Comparison of ENCODE assay signal across 8 mouse cellular contexts in genomic region chr9:107872350-107873098, GRCm38 (mm10). TPM values are rescaled to one million over a fixed set of nuclear protein-coding genes. Genes with fewer than 3 reads are reported as not detected.
A peak's percentile ranks its signal among the peaks of the same experiment; 100 is the strongest.
DNase-seq lines count a peak whose midpoint lies in the region; ATAC-seq and TF ChIP-seq lines count a peak whose summit lies in the region.

No protein-coding gene starts in this region.

- peaks cover 15% of the 10 kb centered on the region; the same call in 1 of the 2 replicates for H3K36me3 ChIP-seq in E14TG2a.4 (ENCODE audit: insufficient read depth, low read length)
- peaks cover 6% of the 10 kb centered on the region; the same call in 1 of the 2 replicates for H3K36me3 ChIP-seq in forebrain, embryonic 12.5 days (replicated peaks)
- H3K36me3 ChIP-seq in heart, postnatal 0 days (replicated peaks; ENCODE audit: control insufficient read depth, insufficient read depth, low read length) = no peaks in the 10 kb centered on the region
- H3K36me3 ChIP-seq in liver, embryonic 16.5 days (ENCODE audit: control insufficient read depth, insufficient read depth) = no peaks in the 10 kb centered on the region; the same call in 1 of the 2 replicates
- H3K36me3 ChIP-seq in neural tube, embryonic 13.5 days = 0 out of 2 replicates have a peak, but pooled peaks cover 8% of the 10 kb centered on the region
- H3K36me3 ChIP-seq in testis, adult 2 months (ENCODE audit: control insufficient read depth, insufficient read depth, low read length) = no peaks in the 10 kb centered on the region

- WGBS in forebrain, embryonic 12.5 days = under 1% methylated on average over 80 of the region's 80 CpGs
- under 1% methylated on average over 72 of the region's 80 CpGs for WGBS in heart, postnatal 0 days
- WGBS in liver, embryonic 16.5 days (ENCODE audit: insufficient replicate concordance) = under 1% methylated on average over 80 of the region's 80 CpGs
- WGBS in neural tube, embryonic 13.5 days = under 1% methylated on average over 79 of the region's 80 CpGs

- no peaks in the 10 kb centered on the region for H3K9me3 ChIP-seq in E14TG2a.4 (ENCODE audit: low read length)
- H3K9me3 ChIP-seq in forebrain, embryonic 12.5 days = no peaks in the 10 kb centered on the region
- no peaks in the 10 kb centered on the region for H3K9me3 ChIP-seq in heart, postnatal 0 days (replicated peaks; ENCODE audit: control insufficient read depth, low read length)
- H3K9me3 ChIP-seq in liver, embryonic 16.5 days (replicated peaks; ENCODE audit: control insufficient read depth, low read length) = no peaks in the 10 kb centered on the region
- H3K9me3 ChIP-seq in neural tube, embryonic 13.5 days = no peaks in the 10 kb centered on the region

- peak; percentile 100 for ATAC-seq in forebrain, embryonic 12.5 days (ENCODE audit: low FRiP score)
- ATAC-seq in heart, postnatal 0 days (ENCODE audit: insufficient read depth, low read depth) = peak; percentile 99
- ATAC-seq in liver, embryonic 16.5 days (ENCODE audit: low read depth) = peak; percentile 99
- ATAC-seq in neural tube, embryonic 13.5 days (ENCODE audit: low read depth) = peak; percentile 99

- peak; percentile 66; the same call in 1 of the 2 replicates for TF ChIP-seq EP300 in heart, postnatal 0 days (IDR thresholded peaks at IDR 0.05; ENCODE audit: low read depth)

- peak overlapping the region; percentile 97 for H3K4me3 ChIP-seq in E14TG2a.4 (replicated peaks; ENCODE audit: low read length)
- peak overlapping the region; percentile 98 for H3K4me3 ChIP-seq in forebrain, embryonic 12.5 days (replicated peaks)
- peak overlapping the region; percentile 95 for H3K4me3 ChIP-seq in heart, postnatal 0 days (ENCODE audit: low read depth, low read length)
- peak overlapping the region; percentile 96 for H3K4me3 ChIP-seq in liver, embryonic 16.5 days (ENCODE audit: low read depth, low read length)
- H3K4me3 ChIP-seq in neural tube, embryonic 13.5 days = peak overlapping the region; percentile 80
- peak overlapping the region; percentile 95 for H3K4me3 ChIP-seq in testis, adult 2 months (ENCODE audit: control insufficient read depth, low read depth, low read length)

- no peak for TF ChIP-seq CTCF in E14TG2a.4 (conservative IDR thresholded peaks at IDR 0.05; ENCODE audit: low read length)
- no peak; the same call in 1 of the 2 replicates for TF ChIP-seq CTCF in heart, postnatal 0 days (IDR thresholded peaks at IDR 0.05; ENCODE audit: low read depth)
- TF ChIP-seq CTCF in testis, adult 2 months (IDR thresholded peaks at IDR 0.05; ENCODE audit: control insufficient read depth, insufficient read depth, insufficient replicate concordance, low read depth, low read length) = no peak; the same call in 1 of the 2 replicates

- peaks cover 6% of the 10 kb centered on the region; the same call in 1 of the 2 replicates for H3K27me3 ChIP-seq in E14TG2a.4 (ENCODE audit: insufficient read depth, low read length)
- H3K27me3 ChIP-seq in forebrain, embryonic 12.5 days = no peaks in the 10 kb centered on the region
- H3K27me3 ChIP-seq in heart, postnatal 0 days (ENCODE audit: control insufficient read depth, insufficient read depth, low read length) = no peaks in the 10 kb centered on the region
- no peaks in the 10 kb centered on the region for H3K27me3 ChIP-seq in liver, embryonic 16.5 days (ENCODE audit: control insufficient read depth, insufficient read depth, low read depth, low read length)
- no peaks in the 10 kb centered on the region for H3K27me3 ChIP-seq in neural tube, embryonic 13.5 days
- no peaks in the 10 kb centered on the region for H3K27me3 ChIP-seq in testis, adult 2 months (ENCODE audit: control insufficient read depth, insufficient read depth, low read length)

- peak; percentile 93 for DNase-seq in c-Kit-positive CD71-positive TER-119-positive erythroid progenitor cells, embryonic 14.5 days (ENCODE audit: low spot score)
- DNase-seq in heart, postnatal 0 days (ENCODE audit: low spot score) = peak; percentile 96
- DNase-seq in kidney, postnatal 4 days = peak; percentile 93 to 97

- H3K9ac ChIP-seq in forebrain, embryonic 12.5 days = peak overlapping the region; percentile 98
- peak overlapping the region; percentile 98 for H3K9ac ChIP-seq in heart, postnatal 0 days (replicated peaks; ENCODE audit: low read depth, low read length)
- H3K9ac ChIP-seq in liver, embryonic 16.5 days (ENCODE audit: low read depth, low read length) = peak overlapping the region; percentile 98
- H3K9ac ChIP-seq in neural tube, embryonic 13.5 days = peak overlapping the region; percentile 97

- H3K27ac ChIP-seq in forebrain, embryonic 12.5 days = peak overlapping the region; percentile 97
- H3K27ac ChIP-seq in heart, postnatal 0 days (ENCODE audit: low read depth) = peak overlapping the region; percentile 99
- peak overlapping the region; percentile 100 for H3K27ac ChIP-seq in liver, embryonic 16.5 days (ENCODE audit: low read length)
- H3K27ac ChIP-seq in neural tube, embryonic 13.5 days (replicated peaks) = peak overlapping the region; percentile 96
- peak overlapping the region; percentile 99 for H3K27ac ChIP-seq in testis, adult 2 months (ENCODE audit: control insufficient read depth, insufficient read depth, low read depth, low read length)

- H3K4me1 ChIP-seq in E14TG2a.4 (replicated peaks; ENCODE audit: low read depth, low read length) = peaks cover 23% of the 10 kb centered on the region
- peaks cover 20% of the 10 kb centered on the region for H3K4me1 ChIP-seq in forebrain, embryonic 12.5 days
- peaks cover 17% of the 10 kb centered on the region; the same call in 1 of the 2 replicates for H3K4me1 ChIP-seq in heart, postnatal 0 days (ENCODE audit: control insufficient read depth, insufficient read depth)
- peaks cover 19% of the 10 kb centered on the region for H3K4me1 ChIP-seq in liver, embryonic 16.5 days (ENCODE audit: control insufficient read depth, low read depth, low read length)
- H3K4me1 ChIP-seq in neural tube, embryonic 13.5 days (replicated peaks) = peaks cover 23% of the 10 kb centered on the region
- H3K4me1 ChIP-seq in testis, adult 2 months (ENCODE audit: control insufficient read depth, insufficient read depth, low read length) = no peaks in the 10 kb centered on the region; the same call in 1 of the 2 replicates

- peak; percentile 79 for TF ChIP-seq POLR2A in testis, adult 2 months (IDR thresholded peaks at IDR 0.05; ENCODE audit: control insufficient read depth, low read depth, low read length)

- peak overlapping the region; percentile 84 for H3K4me2 ChIP-seq in forebrain, embryonic 12.5 days
- H3K4me2 ChIP-seq in heart, postnatal 0 days (ENCODE audit: low read depth, low read length) = peak overlapping the region; percentile 97
- peak overlapping the region; percentile 89 for H3K4me2 ChIP-seq in liver, embryonic 16.5 days (ENCODE audit: low read depth, low read length)
- H3K4me2 ChIP-seq in neural tube, embryonic 13.5 days = peak overlapping the region; percentile 79

RNA-seq across cellular contexts. Expression of gene Rbm6, which starts 0.5 kb away (rescaled TPM):
- 136 and 137 TPM in 2 replicates for polyA plus RNA-seq in forebrain, embryonic 12.5 days (2016; fragmentation: Nextera tagmentation; extraction: Ambion mirVana)
- 20.3 and 35.1 TPM in 2 replicates for total RNA-seq in heart, postnatal 0 days (2014; rRNA removed; ENCODE audit: low replicate concordance)
- 27.1 and 28.3 TPM in 2 replicates for polyA plus RNA-seq in heart, postnatal 0 days (2015; fragmentation: Nextera tagmentation; extraction: Ambion mirVana)
- polyA plus RNA-seq in liver, embryonic 16.5 days (2015; fragmentation: Nextera tagmentation; extraction: Ambion mirVana) = 25.8 and 26.6 TPM in 2 replicates
- polyA plus RNA-seq in neural tube, embryonic 13.5 days (2015; fragmentation: Nextera tagmentation; extraction: Ambion mirVana) = 103 and 114 TPM in 2 replicates
- 26.8 and 28.1 TPM in 2 replicates for polyA plus RNA-seq in testis, adult 2 months (2012; rRNA removed)

RNA-seq across cellular contexts. Expression of gene Mon1a, which starts 15.4 kb away (rescaled TPM):
- polyA plus RNA-seq in forebrain, embryonic 12.5 days (2016; fragmentation: Nextera tagmentation; extraction: Ambion mirVana) = 16.0 and 17.7 TPM in 2 replicates
- 12.1 and 16.4 TPM in 2 replicates for total RNA-seq in heart, postnatal 0 days (2014; rRNA removed; ENCODE audit: low replicate concordance)
- 9.9 TPM in 2 replicates for polyA plus RNA-seq in heart, postnatal 0 days (2015; fragmentation: Nextera tagmentation; extraction: Ambion mirVana)
- polyA plus RNA-seq in liver, embryonic 16.5 days (2015; fragmentation: Nextera tagmentation; extraction: Ambion mirVana) = 3.6 and 4.1 TPM in 2 replicates
- 25.6 and 26.6 TPM in 2 replicates for polyA plus RNA-seq in neural tube, embryonic 13.5 days (2015; fragmentation: Nextera tagmentation; extraction: Ambion mirVana)
- 14.1 and 14.9 TPM in 2 replicates for polyA plus RNA-seq in testis, adult 2 months (2012; rRNA removed)

RNA-seq across cellular contexts. Expression of gene Mst1r, which starts 34.1 kb away (rescaled TPM):
- polyA plus RNA-seq in forebrain, embryonic 12.5 days (2016; fragmentation: Nextera tagmentation; extraction: Ambion mirVana) = 1.3 and 1.8 TPM in 2 replicates
- total RNA-seq in heart, postnatal 0 days (2014; rRNA removed; ENCODE audit: low replicate concordance) = 1.8 and 20.1 TPM in 2 replicates
- 0.74 and 1.2 TPM in 2 replicates for polyA plus RNA-seq in heart, postnatal 0 days (2015; fragmentation: Nextera tagmentation; extraction: Ambion mirVana)
- 1.3 and 2.8 TPM in 2 replicates for polyA plus RNA-seq in liver, embryonic 16.5 days (2015; fragmentation: Nextera tagmentation; extraction: Ambion mirVana)
- 2.9 and 3.4 TPM in 2 replicates for polyA plus RNA-seq in neural tube, embryonic 13.5 days (2015; fragmentation: Nextera tagmentation; extraction: Ambion mirVana)
- 4.3 and 4.6 TPM in 2 replicates for polyA plus RNA-seq in testis, adult 2 months (2012; rRNA removed)

RNA-seq across cellular contexts. Expression of gene Actl11, which starts 55.7 kb away (rescaled TPM):
- polyA plus RNA-seq in forebrain, embryonic 12.5 days (2016; fragmentation: Nextera tagmentation; extraction: Ambion mirVana) = not detected in 2 replicates
- not detected in 2 replicates for total RNA-seq in heart, postnatal 0 days (2014; rRNA removed; ENCODE audit: low replicate concordance)
- not detected in 2 replicates for polyA plus RNA-seq in heart, postnatal 0 days (2015; fragmentation: Nextera tagmentation; extraction: Ambion mirVana)
- polyA plus RNA-seq in liver, embryonic 16.5 days (2015; fragmentation: Nextera tagmentation; extraction: Ambion mirVana) = not detected in 2 replicates
- not detected in 2 replicates for polyA plus RNA-seq in neural tube, embryonic 13.5 days (2015; fragmentation: Nextera tagmentation; extraction: Ambion mirVana)
- 360 and 372 TPM in 2 replicates for polyA plus RNA-seq in testis, adult 2 months (2012; rRNA removed)

Comparison
In these comparisons a context has a peak if more than half of its experiments do, and no peak if none do; other contexts are left out.
1. Peak in every context shown above with its lines: DNase-seq, ATAC-seq, H3K4me3 ChIP-seq and H3K27ac ChIP-seq.